Mouse (Mus musculus): Measurements from ENCODE around the gene Tnnc1. TPM values are rescaled to one million over a fixed set of nuclear protein-coding genes. Genes with fewer than 3 reads are reported as not detected.

The Tnnc1 gene
- polyA plus RNA-seq, 1 experiment from 2014 or later: 1.5 TPM

DNA sequence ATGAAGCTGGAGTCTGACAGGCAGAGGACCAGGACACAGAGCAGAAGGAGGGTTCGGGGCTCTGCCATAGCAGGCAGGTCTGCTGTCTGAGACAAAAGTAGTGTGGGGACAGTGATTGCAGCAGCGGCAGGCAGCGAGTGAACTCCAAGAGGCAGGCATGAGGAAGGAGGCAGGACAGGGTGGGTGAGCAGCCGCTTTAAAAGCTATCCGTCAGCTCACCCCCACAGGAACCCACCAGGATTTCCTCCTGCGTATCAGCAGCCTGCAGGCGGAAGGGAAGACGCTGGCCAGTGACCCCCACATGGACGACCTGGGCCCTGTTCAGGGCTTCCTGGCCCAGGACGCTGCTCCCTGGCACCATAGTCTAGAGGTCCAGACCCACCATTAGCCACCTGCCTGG is 39.7 kb upstream of the Tnnc1 start, which contains the start of gene Stab1:
Gene Stab1 (minus strand): TSS at position 217 of the 400 bp plus-strand sequence.
- WGBS: 61% methylated on average over 10 of the region's 10 CpGs
- H3K4me3 ChIP-seq (replicated peaks; ENCODE audit: low read length): no peak within 1 kb of the TSS
- H3K27me3 ChIP-seq (replicated peaks; ENCODE audit: control insufficient read depth, insufficient read depth, low read length): no peaks in the 10 kb centered on the region
- H3K9ac ChIP-seq (replicated peaks; ENCODE audit: low read depth, low read length): no peak within 1 kb of the TSS
- no peak within 1 kb of the TSS; the same call in 1 of the 2 replicates for H3K27ac ChIP-seq (ENCODE audit: low read length)
- no peak within 1 kb of the TSS for H3K4me2 ChIP-seq (ENCODE audit: low read length)
- peaks cover 32% of the 10 kb centered on the region for H3K36me3 ChIP-seq (ENCODE audit: control insufficient read depth, insufficient read depth)
- H3K4me1 ChIP-seq (replicated peaks; ENCODE audit: control insufficient read depth, insufficient read depth, low read length): peaks cover 9% of the 10 kb centered on the region
- no peaks in the 10 kb centered on the region for H3K9me3 ChIP-seq (ENCODE audit: control insufficient read depth, low read length)
- no peak for ATAC-seq

DNA sequence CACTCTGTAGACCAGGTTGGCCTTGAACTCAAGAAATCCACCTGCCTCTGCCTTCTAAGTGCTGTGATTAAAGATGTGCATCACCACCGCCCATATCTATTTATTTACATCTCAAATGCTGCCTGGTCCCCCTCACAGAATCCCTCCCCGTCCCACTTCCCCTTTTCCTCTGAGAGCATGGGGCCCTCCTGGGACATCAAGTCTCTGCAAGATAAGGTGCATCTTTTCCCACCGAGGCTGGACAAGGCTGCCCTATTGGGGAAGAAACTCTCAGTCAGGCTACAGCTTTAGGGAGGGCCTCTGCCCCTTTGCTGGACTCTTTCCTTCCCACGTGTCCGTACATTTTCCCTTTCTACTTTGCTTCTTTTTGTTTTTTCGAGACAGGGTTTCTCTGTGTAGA is 38.6 kb upstream of the Tnnc1 start:
- WGBS: 79% methylated on average over 6 of the region's 6 CpGs
- no peak overlapping the region for H3K9ac ChIP-seq (replicated peaks; ENCODE audit: low read depth, low read length)
- H3K27ac ChIP-seq (ENCODE audit: low read length): no peak overlapping the region

GRCm38 (mm10) chr14:31170963-31171362 is 37.1 kb upstream of the Tnnc1 start:
- Histone ChIP-seq H3K36me3 (ENCODE audit: control insufficient read depth, insufficient read depth) (peaks cover 47% of the 10 kb centered on the region), H3K27ac (ENCODE audit: low read length) (peak overlapping the region; percentile 24; the same call in 1 of the 2 replicates), H3K27me3 (replicated peaks; ENCODE audit: control insufficient read depth, insufficient read depth, low read length) (no peaks in the 10 kb centered on the region), H3K4me1 (replicated peaks; ENCODE audit: control insufficient read depth, insufficient read depth, low read length) (peaks cover 4% of the 10 kb centered on the region), H3K4me2 (ENCODE audit: low read length) (no peak overlapping the region), H3K9ac (replicated peaks; ENCODE audit: low read depth, low read length) (no peak overlapping the region), H3K9me3 (ENCODE audit: control insufficient read depth, low read length) (no peaks in the 10 kb centered on the region), H3K4me3 (replicated peaks; ENCODE audit: low read length) (no peak overlapping the region)
- 84% methylated on average over 13 of the region's 13 CpGs for WGBS
- ATAC-seq: no peak

More for the DNA sequence above, 38.6 kb upstream of the Tnnc1 start:
- Histone ChIP-seq H3K4me2 (ENCODE audit: low read length) (no peak overlapping the region), H3K9me3 (ENCODE audit: control insufficient read depth, low read length) (no peaks in the 10 kb centered on the region), H3K4me1 (replicated peaks; ENCODE audit: control insufficient read depth, insufficient read depth, low read length) (peaks cover 9% of the 10 kb centered on the region), H3K4me3 (replicated peaks; ENCODE audit: low read length) (no peak overlapping the region), H3K27me3 (replicated peaks; ENCODE audit: control insufficient read depth, insufficient read depth, low read length) (no peaks in the 10 kb centered on the region), H3K36me3 (ENCODE audit: control insufficient read depth, insufficient read depth) (peaks cover 40% of the 10 kb centered on the region)
- ATAC-seq: no peak

- no peaks in the 10 kb centered on the region for H3K27me3 ChIP-seq (replicated peaks; ENCODE audit: control insufficient read depth, insufficient read depth, low read length)
- no peak overlapping the region for H3K4me2 ChIP-seq (ENCODE audit: low read length)
- H3K4me3 ChIP-seq (replicated peaks; ENCODE audit: low read length): no peak overlapping the region
- peaks cover 4% of the 10 kb centered on the region for H3K4me1 ChIP-seq (replicated peaks; ENCODE audit: control insufficient read depth, insufficient read depth, low read length)
- 0 out of 2 replicates have a peak, but pooled peaks have one; percentile 5 for ATAC-seq
- WGBS: 76% methylated on average over 11 of the region's 11 CpGs
- H3K27ac ChIP-seq (ENCODE audit: low read length): peak overlapping the region; percentile 24; the same call in 1 of the 2 replicates
- H3K9ac ChIP-seq (replicated peaks; ENCODE audit: low read depth, low read length): no peak overlapping the region
- peaks cover 52% of the 10 kb centered on the region for H3K36me3 ChIP-seq (ENCODE audit: control insufficient read depth, insufficient read depth)
- no peaks in the 10 kb centered on the region for H3K9me3 ChIP-seq (ENCODE audit: control insufficient read depth, low read length)
Observed at GRCm38 (mm10) chr14:31171386-31171785, 36.7 kb upstream of the Tnnc1 start.

DNA sequence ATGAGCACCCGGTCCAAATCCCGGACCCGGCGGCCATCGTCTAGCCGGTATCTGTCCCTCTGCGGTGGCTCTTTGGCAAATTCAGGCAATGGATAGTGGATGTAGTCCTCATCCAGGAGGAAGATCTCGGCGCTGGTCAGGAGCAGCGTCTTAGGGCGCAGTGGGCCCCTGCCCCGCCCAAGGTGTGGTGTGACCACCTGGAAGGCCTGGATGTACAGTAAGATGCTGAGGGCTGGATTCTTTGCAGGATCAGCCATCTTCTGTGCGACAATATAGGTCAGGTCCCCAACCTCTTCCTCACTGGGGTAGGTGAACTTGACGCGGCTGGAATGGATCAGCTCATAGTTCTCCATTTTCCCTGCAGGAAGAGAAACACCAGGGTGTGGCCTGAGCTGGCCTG is 36.3 kb upstream of the Tnnc1 start:
- no peak overlapping the region for H3K27ac ChIP-seq (ENCODE audit: low read length)
- no peak overlapping the region for H3K9ac ChIP-seq (replicated peaks; ENCODE audit: low read depth, low read length)
- H3K4me3 ChIP-seq (replicated peaks; ENCODE audit: low read length): no peak overlapping the region
- no peak overlapping the region for H3K4me2 ChIP-seq (ENCODE audit: low read length)
- no peaks in the 10 kb centered on the region for H3K9me3 ChIP-seq (ENCODE audit: control insufficient read depth, low read length)
- peaks cover 56% of the 10 kb centered on the region for H3K36me3 ChIP-seq (ENCODE audit: control insufficient read depth, insufficient read depth)
- H3K4me1 ChIP-seq (replicated peaks; ENCODE audit: control insufficient read depth, insufficient read depth, low read length): peaks cover 1% of the 10 kb centered on the region
- ATAC-seq: no peak
- WGBS: 95% methylated on average over 15 of the region's 15 CpGs
- no peaks in the 10 kb centered on the region for H3K27me3 ChIP-seq (replicated peaks; ENCODE audit: control insufficient read depth, insufficient read depth, low read length)

- Histone ChIP-seq H3K9me3 (ENCODE audit: control insufficient read depth, low read length) (no peaks in the 10 kb centered on the region), H3K9ac (replicated peaks; ENCODE audit: low read depth, low read length) (no peak overlapping the region), H3K4me2 (ENCODE audit: low read length) (no peak overlapping the region), H3K4me3 (replicated peaks; ENCODE audit: low read length) (no peak overlapping the region), H3K36me3 (ENCODE audit: control insufficient read depth, insufficient read depth) (peaks cover 63% of the 10 kb centered on the region), H3K4me1 (replicated peaks; ENCODE audit: control insufficient read depth, insufficient read depth, low read length) (no peaks in the 10 kb centered on the region), H3K27ac (ENCODE audit: low read length) (no peak overlapping the region), H3K27me3 (replicated peaks; ENCODE audit: control insufficient read depth, insufficient read depth, low read length) (no peaks in the 10 kb centered on the region)
- no peak for ATAC-seq
- 83% methylated on average over 18 of the region's 18 CpGs for WGBS
Observed at GRCm38 (mm10) chr14:31172781-31173455, 35.2 kb upstream of the Tnnc1 start.

GRCm38 (mm10) chr14:31173537-31173936 is 34.6 kb upstream of the Tnnc1 start:
- Histone ChIP-seq H3K36me3 (ENCODE audit: control insufficient read depth, insufficient read depth) (peaks cover 64% of the 10 kb centered on the region), H3K4me3 (replicated peaks; ENCODE audit: low read length) (no peak overlapping the region), H3K27ac (ENCODE audit: low read length) (no peak overlapping the region), H3K9me3 (ENCODE audit: control insufficient read depth, low read length) (no peaks in the 10 kb centered on the region), H3K27me3 (replicated peaks; ENCODE audit: control insufficient read depth, insufficient read depth, low read length) (no peaks in the 10 kb centered on the region), H3K4me1 (replicated peaks; ENCODE audit: control insufficient read depth, insufficient read depth, low read length) (no peaks in the 10 kb centered on the region), H3K9ac (replicated peaks; ENCODE audit: low read depth, low read length) (no peak overlapping the region), H3K4me2 (ENCODE audit: low read length) (no peak overlapping the region)
- no peak for ATAC-seq
- 92% methylated on average over 7 of the region's 7 CpGs for WGBS

GRCm38 (mm10) chr14:31177287-31177686 is 30.8 kb upstream of the Tnnc1 start:
- H3K27me3 ChIP-seq (replicated peaks; ENCODE audit: control insufficient read depth, insufficient read depth, low read length): no peaks in the 10 kb centered on the region
- peaks cover 70% of the 10 kb centered on the region for H3K36me3 ChIP-seq (ENCODE audit: control insufficient read depth, insufficient read depth)
- no peak overlapping the region for H3K9ac ChIP-seq (replicated peaks; ENCODE audit: low read depth, low read length)
- no peak for ATAC-seq
- no peak overlapping the region for H3K27ac ChIP-seq (ENCODE audit: low read length)
- H3K4me1 ChIP-seq (replicated peaks; ENCODE audit: control insufficient read depth, insufficient read depth, low read length): no peaks in the 10 kb centered on the region
- no peaks in the 10 kb centered on the region for H3K9me3 ChIP-seq (ENCODE audit: control insufficient read depth, low read length)
- 90% methylated on average over 16 of the region's 16 CpGs for WGBS
- H3K4me2 ChIP-seq (ENCODE audit: low read length): no peak overlapping the region
- no peak overlapping the region for H3K4me3 ChIP-seq (replicated peaks; ENCODE audit: low read length)

- no peak overlapping the region for H3K4me3 ChIP-seq (replicated peaks; ENCODE audit: low read length)
- H3K9ac ChIP-seq (replicated peaks; ENCODE audit: low read depth, low read length): no peak overlapping the region
- H3K4me1 ChIP-seq (replicated peaks; ENCODE audit: control insufficient read depth, insufficient read depth, low read length): no peaks in the 10 kb centered on the region
- H3K9me3 ChIP-seq (ENCODE audit: control insufficient read depth, low read length): no peaks in the 10 kb centered on the region
- ATAC-seq: no peak
- peaks cover 70% of the 10 kb centered on the region for H3K36me3 ChIP-seq (ENCODE audit: control insufficient read depth, insufficient read depth)
- no peak overlapping the region for H3K27ac ChIP-seq (ENCODE audit: low read length)
- no peak overlapping the region for H3K4me2 ChIP-seq (ENCODE audit: low read length)
- WGBS: 88% methylated on average over 5 of the region's 5 CpGs
- no peaks in the 10 kb centered on the region for H3K27me3 ChIP-seq (replicated peaks; ENCODE audit: control insufficient read depth, insufficient read depth, low read length)
Observed at GRCm38 (mm10) chr14:31177715-31178114, 30.4 kb upstream of the Tnnc1 start.

All from forebrain, embryonic 16.5 days (tissue).